Mouse (Mus musculus) kidney, postnatal 0 days (tissue): Measurements from ENCODE around the gene Chmp4b. TPM values are rescaled to one million over a fixed set of nuclear protein-coding genes. Genes with fewer than 3 reads are reported as not detected.

Source experiments
- ATAC-seq: fragments of 200-750 bp; cut with Nextera tagmentation; replicated peaks from 2 replicates; pipeline ENCODE4 v1.8.0; 2017; ENCODE audit warnings: low read depth, moderate number of reproducible peaks, moderate TSS enrichment, moderate library complexity; ENCODE audit not compliant: low FRiP score
- DNase-seq: peaks from one replicate; pipeline ENCODE4 v3.0.0-alpha.2; 2016; ENCODE audit warnings: low spot score
- H3K27ac ChIP-seq: fragments of 300-500 bp; sonication (generic); 2 replicates; pipeline ENCODE4 v1.5.1; 2014; ENCODE audit warnings: mild to moderate bottlenecking
- H3K27me3 ChIP-seq: fragments of 300-500 bp; sonication (generic); 2 replicates; pipeline ENCODE4 v1.6.1; 2014; ENCODE audit warnings: low read length, mixed read lengths; ENCODE audit not compliant: insufficient read depth
- H3K36me3 ChIP-seq: fragments of 300-500 bp; sonication (generic); 2 replicates; pipeline ENCODE4 v1.6.1; 2014; ENCODE audit warnings: low read length, mixed read lengths; ENCODE audit not compliant: insufficient read depth
- H3K4me1 ChIP-seq: fragments of 300-500 bp; sonication (generic); replicated peaks from 2 replicates; pipeline ENCODE4 v1.6.1; 2014; ENCODE audit warnings: antibody characterized with exemption, low read length, mixed read lengths; ENCODE audit not compliant: insufficient read depth
- H3K4me2 ChIP-seq: fragments of 300-500 bp; sonication (generic); 2 replicates; pipeline ENCODE4 v1.6.1; 2014; ENCODE audit warnings: mild to moderate bottlenecking, low read length, moderate library complexity, mixed read lengths
- H3K4me3 ChIP-seq: fragments of 300-500 bp; sonication (generic); replicated peaks from 2 replicates; pipeline ENCODE4 v1.5.1; 2014; ENCODE audit warnings: low read depth, low read length
- H3K9ac ChIP-seq: fragments of 300-500 bp; sonication (generic); 2 replicates; pipeline ENCODE4 v1.6.1; 2014; ENCODE audit warnings: low read depth, low read length
- H3K9me3 ChIP-seq: fragments of 300-500 bp; sonication (generic); replicated peaks from 2 replicates; pipeline ENCODE4 v1.6.1; 2016; ENCODE audit warnings: low read length, inconsistent platforms, mixed read lengths
- CTCF ChIP-seq: IDR thresholded peaks from 2 replicates; pipeline ENCODE4 v1.5.1; 2016; ENCODE audit warnings: antibody characterized with exemption, low read depth, mild to moderate bottlenecking, moderate library complexity
- WGBS: fragments of 180-500 bp; shearing (Covaris S2); extraction: QIAGEN DNeasy Blood & Tissue Kit; methylation state at CpG from one replicate; pipeline ENCODE4 v1.1.7; 2014; 5-methylcytosine and 5-hydroxymethylcytosine counted together
- polyA plus RNA-seq: library from polyadenylated mRNA; unstranded; fragments of >200 nt; fragmentation: Nextera tagmentation; extraction: Ambion mirVana; gene quantifications from 2 replicates; pipeline ENCODE4 v1.2.1, GENCODE M21; 2015

The Chmp4b gene
- polyA plus RNA-seq, 1 experiment from 2014 or later = 34.7 TPM

DNA sequence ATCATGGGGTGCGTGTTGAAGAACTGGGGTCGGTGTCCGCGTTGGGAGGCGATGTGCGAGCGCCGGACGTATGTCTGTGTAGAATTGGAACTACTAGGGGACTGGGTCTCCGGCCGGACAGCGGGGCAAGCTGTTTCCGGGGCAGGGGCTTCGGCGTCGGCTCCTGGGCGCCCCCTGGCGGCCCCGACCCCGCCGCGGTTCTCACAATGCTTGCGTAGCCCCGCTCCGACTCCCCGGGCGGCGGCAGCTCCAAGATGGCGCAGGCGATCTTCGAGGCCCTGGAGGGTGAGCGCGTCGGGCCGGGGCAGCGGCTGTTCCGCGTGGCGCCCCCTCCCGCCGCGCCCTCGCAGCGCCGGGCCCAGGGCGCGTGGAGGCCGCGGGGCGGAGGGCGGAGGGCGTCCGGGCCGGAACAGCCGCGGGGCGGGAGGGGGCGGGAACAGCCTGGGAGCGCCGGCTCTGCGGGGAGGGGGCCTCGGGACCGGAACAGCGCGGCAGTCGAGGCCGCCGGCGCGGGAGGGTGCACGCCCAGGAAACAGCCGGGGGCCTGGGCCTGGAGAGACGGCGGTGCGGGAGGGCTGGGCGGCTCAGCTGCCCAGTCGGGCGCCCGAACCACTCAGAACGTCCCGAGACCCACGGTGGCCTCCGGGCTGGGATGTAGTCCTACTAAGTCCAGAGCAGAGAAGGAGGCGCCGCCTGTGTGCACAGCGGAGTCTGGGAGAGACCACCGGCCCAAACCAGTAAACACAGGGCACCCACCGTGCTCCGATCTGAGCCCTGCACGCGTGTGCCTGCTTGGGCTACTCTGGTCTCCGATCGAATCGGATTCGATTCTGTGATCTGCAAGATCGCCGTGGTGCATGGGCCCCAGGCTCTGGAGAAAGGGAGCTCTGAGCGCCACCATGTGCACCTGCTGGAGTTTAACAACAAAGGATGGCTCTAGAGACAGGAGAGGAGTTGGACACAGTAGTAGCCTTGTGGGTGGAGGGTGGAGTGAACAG lies 38.1 kb upstream of the Chmp4b start, which contains the start of the genes Zfp341 and 4930519P11Rik:
Gene Zfp341, plus strand, starts transcription at position 180 of the 998 bp plus-strand sequence.
Gene 4930519P11Rik, minus strand, starts transcription at position 320 of the 998 bp plus-strand sequence.
- DNase-seq (peak; percentile 95), ATAC-seq (peak; percentile 94)
- Histone ChIP-seq H3K4me3 (peak within 1 kb of the TSS; percentile 49), H3K9ac (peak within 1 kb of the TSS; percentile 80), H3K36me3 (no peaks in the 10 kb centered on the region), H3K9me3 (no peaks in the 10 kb centered on the region), H3K27ac (peak within 1 kb of the TSS; percentile 98), H3K4me2 (peak within 1 kb of the TSS; percentile 51), H3K27me3 (no peaks in the 10 kb centered on the region), H3K4me1 (0 out of 2 replicates have a peak, but pooled peaks cover 4% of the 10 kb centered on the region)
- WGBS = under 1% methylated on average over 80 of the region's 98 CpGs
- peak; percentile 84 for TF ChIP-seq CTCF

DNA sequence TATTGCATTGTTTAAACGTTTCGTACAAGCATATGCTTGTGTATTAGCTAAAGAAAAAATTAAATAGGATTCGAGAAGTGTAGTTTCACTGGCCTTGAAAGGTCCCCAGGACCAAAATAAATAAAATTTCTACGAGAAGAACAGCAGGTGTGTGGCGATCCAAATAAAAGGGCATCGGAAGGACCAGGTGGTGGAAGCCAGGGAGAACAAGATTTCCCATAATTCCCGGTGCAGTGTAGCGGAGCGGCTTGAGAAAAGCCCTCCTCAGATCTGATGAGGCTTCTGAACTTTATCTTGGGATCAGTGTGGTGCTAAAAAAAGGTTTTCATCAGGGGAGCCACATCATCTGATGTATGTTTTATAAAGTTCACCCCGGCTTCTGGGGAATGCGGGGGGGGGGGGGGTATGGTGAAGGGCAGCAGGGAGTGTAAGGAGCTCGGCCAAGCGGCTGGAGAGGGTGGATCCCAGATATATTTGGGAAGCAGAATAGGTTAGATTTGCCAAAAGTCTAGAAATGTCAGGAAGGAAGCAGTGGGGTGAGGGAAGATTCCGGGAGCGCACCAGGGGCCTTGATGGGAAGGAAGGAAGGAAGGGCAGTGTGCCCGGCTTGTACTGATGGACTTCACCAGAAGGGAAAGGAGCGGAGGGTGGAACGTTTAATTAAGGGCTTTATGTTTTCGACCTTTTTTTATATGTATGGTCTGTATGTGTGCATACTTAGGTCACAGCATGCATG lies 36.5 kb upstream of the Chmp4b start:
- TF ChIP-seq CTCF = no peak
- 57% methylated on average over 19 of the region's 19 CpGs for WGBS
- Histone ChIP-seq H3K9me3 (no peaks in the 10 kb centered on the region), H3K9ac (no peak overlapping the region), H3K4me2 (peak overlapping the region; percentile 23), H3K4me3 (no peak overlapping the region), H3K27ac (peak overlapping the region; percentile 25; the same call in 1 of the 2 replicates), H3K4me1 (0 out of 2 replicates have a peak, but pooled peaks cover 4% of the 10 kb centered on the region), H3K36me3 (no peaks in the 10 kb centered on the region), H3K27me3 (no peaks in the 10 kb centered on the region)
- DNase-seq = peak; percentile 22
- ATAC-seq = no peak

DNA sequence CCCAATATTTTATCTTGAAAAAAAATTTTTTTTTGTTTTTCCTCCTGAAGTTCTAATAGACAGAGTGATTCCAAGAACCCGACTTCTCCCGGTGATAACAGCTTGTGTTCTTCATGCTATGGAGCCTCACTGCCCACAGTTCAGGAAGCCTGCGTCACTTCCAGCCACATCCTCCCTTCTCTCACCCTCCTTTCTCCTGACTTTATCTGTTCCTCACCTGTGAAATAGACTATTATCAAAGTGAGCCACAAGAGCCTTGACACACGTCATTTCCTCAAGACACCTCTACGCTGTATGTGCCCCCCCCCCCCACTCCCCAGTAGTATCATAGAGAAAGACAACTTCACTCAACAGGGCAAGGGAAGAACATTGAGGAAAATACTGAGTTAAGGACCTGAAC lies 35.8 kb upstream of the Chmp4b start:
- no peaks in the 10 kb centered on the region for H3K9me3 ChIP-seq
- DNase-seq = no peak
- WGBS = 85% methylated on average over 5 of the region's 5 CpGs
- no peak overlapping the region for H3K4me2 ChIP-seq
- H3K36me3 ChIP-seq = no peaks in the 10 kb centered on the region
- 0 out of 2 replicates have a peak overlapping the region, but pooled peaks have one; percentile 25 for H3K27ac ChIP-seq
- no peak overlapping the region for H3K9ac ChIP-seq
- no peak for ATAC-seq
- no peak overlapping the region for H3K4me3 ChIP-seq
- no peaks in the 10 kb centered on the region for H3K27me3 ChIP-seq
- no peak for TF ChIP-seq CTCF
- 0 out of 2 replicates have a peak, but pooled peaks cover 4% of the 10 kb centered on the region for H3K4me1 ChIP-seq

DNA sequence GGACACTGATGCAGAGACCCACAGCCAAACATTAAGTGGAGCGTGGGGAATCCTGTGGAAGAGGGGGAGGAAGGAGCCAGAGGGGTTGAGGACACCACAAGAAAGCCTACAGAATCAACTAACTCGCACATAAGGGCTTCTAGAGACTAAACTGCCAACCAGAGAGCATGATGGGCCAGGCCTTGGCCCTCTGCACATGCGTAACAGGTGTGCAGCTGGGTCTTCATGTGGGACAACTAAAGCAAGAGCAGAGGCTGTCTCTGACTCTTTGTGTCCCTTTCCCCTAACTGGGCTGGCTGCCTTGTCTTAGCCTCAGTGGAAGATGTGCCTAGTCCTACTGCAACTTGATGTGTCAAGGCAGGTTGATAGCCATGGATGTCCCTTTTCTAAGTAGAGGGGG lies 34.4 kb upstream of the Chmp4b start:
- Histone ChIP-seq H3K4me3 (no peak overlapping the region), H3K9me3 (no peaks in the 10 kb centered on the region), H3K4me2 (no peak overlapping the region), H3K27me3 (no peaks in the 10 kb centered on the region), H3K27ac (no peak overlapping the region), H3K9ac (no peak overlapping the region), H3K36me3 (no peaks in the 10 kb centered on the region), H3K4me1 (0 out of 2 replicates have a peak, but pooled peaks cover 4% of the 10 kb centered on the region)
- ATAC-seq (no peak), DNase-seq (no peak)
- no peak for TF ChIP-seq CTCF
- WGBS = 92% methylated on average over 3 of the region's 3 CpGs

DNA sequence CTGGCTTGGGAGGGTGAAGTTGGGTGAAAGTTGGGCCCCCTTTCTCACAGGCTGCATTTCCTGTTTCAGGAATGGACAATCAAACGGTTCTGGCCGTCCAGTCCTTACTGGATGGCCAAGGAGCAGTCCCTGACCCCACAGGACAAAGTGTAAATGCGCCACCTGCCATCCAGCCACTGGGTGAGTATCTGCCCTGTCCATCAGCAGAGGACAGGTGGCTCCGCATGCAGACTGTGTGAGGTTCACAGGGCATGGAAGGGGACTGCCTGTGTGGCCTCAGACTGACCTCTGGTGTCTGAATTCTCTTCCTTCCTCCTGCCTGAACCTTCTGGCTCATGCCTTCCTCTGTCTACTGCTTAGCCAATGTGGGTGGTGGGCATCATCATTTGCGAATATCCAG lies 29.8 kb upstream of the Chmp4b start:
- peak; percentile 71 for ATAC-seq
- peak; percentile 17; the same call in 1 of the 2 replicates for TF ChIP-seq CTCF
- no peak overlapping the region for H3K27ac ChIP-seq
- no peaks in the 10 kb centered on the region for H3K4me1 ChIP-seq
- H3K36me3 ChIP-seq = no peaks in the 10 kb centered on the region
- DNase-seq = no peak
- no peak overlapping the region for H3K9ac ChIP-seq
- H3K4me3 ChIP-seq = no peak overlapping the region
- WGBS = 65% methylated on average over 5 of the region's 5 CpGs
- no peak overlapping the region for H3K4me2 ChIP-seq
- H3K9me3 ChIP-seq = no peaks in the 10 kb centered on the region
- no peaks in the 10 kb centered on the region for H3K27me3 ChIP-seq

DNA sequence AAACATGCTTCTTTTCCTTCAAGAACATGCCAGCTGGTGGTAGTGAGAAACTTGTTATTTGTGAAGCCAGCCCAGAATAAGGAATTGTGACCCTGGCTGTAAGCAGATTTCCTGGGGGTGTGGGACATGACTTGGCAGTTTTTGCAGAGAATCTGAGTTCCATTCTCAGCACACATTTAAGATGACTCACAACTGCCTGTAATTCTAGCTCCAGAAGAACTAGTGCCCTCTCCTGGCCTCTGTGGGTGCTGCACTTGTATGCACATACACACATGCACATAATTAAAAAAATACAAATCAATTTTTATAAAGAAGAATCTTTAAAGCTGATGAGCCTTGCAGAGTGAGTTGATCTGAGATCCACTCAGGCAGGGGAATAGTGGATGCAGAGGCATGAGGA lies 27.4 kb upstream of the Chmp4b start:
- Histone ChIP-seq H3K27me3 (no peaks in the 10 kb centered on the region), H3K27ac (no peak overlapping the region), H3K4me3 (no peak overlapping the region), H3K4me2 (no peak overlapping the region), H3K9me3 (no peaks in the 10 kb centered on the region), H3K4me1 (no peaks in the 10 kb centered on the region), H3K9ac (no peak overlapping the region), H3K36me3 (0 out of 2 replicates have a peak, but pooled peaks cover 3% of the 10 kb centered on the region)
- DNase-seq (no peak), ATAC-seq (no peak)
- peak; percentile 24; the same call in 1 of the 2 replicates for TF ChIP-seq CTCF
